Mouse (Mus musculus) neural tube, embryonic 12.5 days (tissue): ENCODE data around the gene Zfp185. TPM values are rescaled to one million over a fixed set of nuclear protein-coding genes. Genes with fewer than 3 reads are reported as not detected.
"Not testable (repeated sequence)": the region's sequence is repeated elsewhere in the genome, so short reads cannot be mapped to it uniquely, and the experiment has no call there.

Experiments used
- ATAC-seq: fragments of 200-750 bp; cut with Nextera tagmentation; 2 replicates; pipeline ENCODE4 v1.8.0; 2017; ENCODE audit warnings: low read depth, mild to moderate bottlenecking, moderate TSS enrichment, moderate library complexity; ENCODE audit not compliant: low FRiP score
- H3K27ac ChIP-seq: fragments of 300-500 bp; sonication (generic); 2 replicates; pipeline ENCODE4 v1.5.1; 2016
- H3K27me3 ChIP-seq: fragments of 300-500 bp; sonication (generic); replicated peaks from 2 replicates; pipeline ENCODE4 v1.6.1; 2016; ENCODE audit warnings: mild to moderate bottlenecking
- H3K36me3 ChIP-seq: fragments of 300-500 bp; sonication (generic); 2 replicates; pipeline ENCODE4 v1.6.1; 2016; ENCODE audit warnings: mild to moderate bottlenecking
- H3K4me1 ChIP-seq: fragments of 300-500 bp; sonication (generic); 2 replicates; pipeline ENCODE4 v1.6.1; 2016
- H3K4me2 ChIP-seq: fragments of 300-500 bp; sonication (generic); replicated peaks from 2 replicates; pipeline ENCODE4 v1.6.1; 2016; ENCODE audit warnings: mild to moderate bottlenecking
- H3K4me3 ChIP-seq: fragments of 300-500 bp; sonication (generic); 2 replicates; pipeline ENCODE4 v1.5.1; 2016
- H3K9ac ChIP-seq: fragments of 300-500 bp; sonication (generic); 2 replicates; pipeline ENCODE4 v1.6.1; 2016; ENCODE audit warnings: mild to moderate bottlenecking
- H3K9me3 ChIP-seq: fragments of 300-500 bp; sonication (generic); 2 replicates; pipeline ENCODE4 v1.6.1; 2016; ENCODE audit warnings: mild to moderate bottlenecking
- WGBS: fragments of 180-500 bp; shearing (Covaris S2); methylation state at CpG from one replicate; pipeline ENCODE4 v1.1.7; 2016; 5-methylcytosine and 5-hydroxymethylcytosine counted together
- microRNA counts: library from miRNA; unstranded; fragments of <30 nt; microRNA quantifications from one replicate; lab custom pipeline; 2017
- microRNA-seq: library from miRNA; unstranded; fragments of <30 nt; microRNA quantifications from one replicate; pipeline ENCODE4, GENCODE M21; 2017
- polyA plus RNA-seq: library from polyadenylated mRNA; unstranded; fragments of >200 nt; fragmentation: Nextera tagmentation; extraction: Ambion mirVana; gene quantifications from 2 replicates; pipeline ENCODE4 v1.2.1, GENCODE M21; 2016

Gene Zfp185
- polyA plus RNA-seq, 1 experiment from 2014 or later = 2.7 TPM

DNA sequence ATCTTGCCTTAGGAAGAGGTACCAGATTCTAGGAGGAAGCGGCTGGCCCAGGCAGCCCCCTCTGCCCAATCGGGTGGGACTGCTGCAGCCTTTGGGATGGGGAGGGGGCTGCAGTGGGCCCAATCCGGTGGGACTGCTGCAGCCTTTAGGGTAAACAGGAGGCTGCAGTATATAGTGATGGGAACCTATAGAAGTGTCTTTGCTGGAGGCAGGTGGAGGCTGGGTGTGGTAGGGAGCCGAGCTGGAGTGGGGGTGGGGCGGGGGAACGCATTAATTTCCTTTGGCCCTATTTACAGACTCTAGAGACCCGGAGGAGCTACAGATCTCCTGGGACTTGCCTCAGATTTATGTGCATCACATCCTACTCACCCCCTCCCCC is 77.3 kb downstream of the Zfp185 start, which contains the start of gene Pnma3:
TSS of gene Pnma3 (plus strand) at position 373 of the 379 bp plus-strand sequence.
- ATAC-seq = peak; percentile 75
- peak within 1 kb of the TSS; percentile 58 for H3K4me2 ChIP-seq

DNA sequence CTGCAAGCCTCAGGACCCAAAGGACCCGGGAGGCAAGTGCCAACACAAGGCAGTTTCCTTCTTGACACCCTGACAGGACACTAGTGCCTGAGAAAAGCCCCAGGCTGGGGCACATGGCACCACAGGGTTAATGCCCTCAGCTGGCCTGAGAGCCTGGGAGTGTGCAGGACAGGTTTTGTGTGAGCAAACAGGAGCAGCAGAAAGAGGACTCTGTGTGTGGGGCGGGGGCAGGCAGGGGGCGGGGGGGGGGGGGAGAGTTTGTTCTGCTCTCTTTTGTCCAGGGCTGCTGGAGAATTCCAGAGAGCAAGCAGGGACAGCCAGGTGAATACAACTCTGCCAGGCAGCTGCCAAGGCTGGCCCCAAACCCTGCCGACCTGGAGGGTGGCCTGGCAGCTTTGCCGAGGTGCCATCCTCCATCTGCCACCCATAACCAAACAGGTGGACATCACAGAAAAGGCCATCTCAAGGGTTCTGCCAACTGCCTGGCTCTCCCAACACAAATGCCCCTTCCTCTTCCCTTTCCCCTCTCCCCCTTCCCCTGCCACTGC is 79.7 kb downstream of the Zfp185 start:
- ATAC-seq, H3K27ac ChIP-seq, H3K4me1 ChIP-seq, H3K9me3 ChIP-seq, H3K4me2 ChIP-seq, H3K9ac ChIP-seq, H3K4me3 ChIP-seq, H3K36me3 ChIP-seq, H3K27me3 ChIP-seq: not testable (repeated sequence)
- 93% methylated on average over 2 of the region's 5 CpGs for WGBS

More for the DNA sequence above, 77.3 kb downstream of the Zfp185 start, which contains the start of gene Pnma3:
- no peaks in the 10 kb centered on the region for H3K4me1 ChIP-seq
- peak within 1 kb of the TSS; percentile 29 for H3K4me3 ChIP-seq
- 21% methylated on average over 7 of the region's 7 CpGs for WGBS
- no peak within 1 kb of the TSS for H3K27ac ChIP-seq
- H3K27me3 ChIP-seq = no peaks in the 10 kb centered on the region
- no peaks in the 10 kb centered on the region for H3K36me3 ChIP-seq
- no peaks in the 10 kb centered on the region for H3K9me3 ChIP-seq
- H3K9ac ChIP-seq = 0 out of 2 replicates have a peak within 1 kb of the TSS, but pooled peaks have one; percentile 17

MicroRNA genes within 50 kb of the gene (microRNA counts, 519-probe panel; counts per million panel counts)
- 342 counts per million, percentile 67 among the panel's probes with 10 or more counts for microRNA mmu-miR-2137 (lab: Ali Mortazavi, UCI)

Small RNA genes within 50 kb of the gene (microRNA-seq; reads per million reads assigned to microRNA genes)
- gene Mir2137 = 4.2 reads per million, percentile 12 among the genes with 10 or more reads in this experiment

Other genes starting within 250 kb of the Zfp185 start
- 1.1 TPM in 2 replicates for gene Gabrq, start 162.2 kb upstream of the Zfp185 start, polyA plus RNA-seq
- 84.6 and 94.1 TPM in 2 replicates for gene Cetn2, start 68.9 kb upstream of the Zfp185 start, polyA plus RNA-seq
- gene Nsdhl, start 68.8 kb upstream of the Zfp185 start, polyA plus RNA-seq = 37.9 and 41.4 TPM in 2 replicates
- not detected in 2 replicates for gene Pnma5, start 49.8 kb downstream of the Zfp185 start, polyA plus RNA-seq
- 0.99 and 1.1 TPM in 2 replicates for gene Pnma3, start 77.4 kb downstream of the Zfp185 start, polyA plus RNA-seq
- gene Xlr4a, start 95.1 kb downstream of the Zfp185 start, polyA plus RNA-seq = 0.71 and 0.91 TPM in 2 replicates
- 3.7 and 4.1 TPM in 2 replicates for gene Xlr3a, start 109.8 kb downstream of the Zfp185 start, polyA plus RNA-seq
- 0.23 and 0.26 TPM in 2 replicates for gene Gm14685, start 129.7 kb downstream of the Zfp185 start, polyA plus RNA-seq
- not detected in 2 replicates for gene Xlr5b, start 161.5 kb downstream of the Zfp185 start, polyA plus RNA-seq
- not detected in 2 replicates for gene DXBay18, start 162.1 kb downstream of the Zfp185 start, polyA plus RNA-seq
- not detected in 2 replicates for gene Spin2d, start 189.7 kb downstream of the Zfp185 start, polyA plus RNA-seq
- 18.7 and 21.4 TPM in 2 replicates for gene Xlr3b, start 204.9 kb downstream of the Zfp185 start, polyA plus RNA-seq
- 0.37 and 0.57 TPM in 2 replicates for gene Xlr4b, start 227.0 kb downstream of the Zfp185 start, polyA plus RNA-seq
- gene F8a, start 241.0 kb downstream of the Zfp185 start, polyA plus RNA-seq = 23.9 and 26.1 TPM in 2 replicates